Mouse (Mus musculus): Measurements from ENCODE around the gene Nova2. TPM values are rescaled to one million over a fixed set of nuclear protein-coding genes. Genes with fewer than 3 reads are reported as not detected.

The Nova2 gene
- total RNA-seq, 2 experiments from 2014 or later: 82.7 to 85.4 TPM

DNA sequence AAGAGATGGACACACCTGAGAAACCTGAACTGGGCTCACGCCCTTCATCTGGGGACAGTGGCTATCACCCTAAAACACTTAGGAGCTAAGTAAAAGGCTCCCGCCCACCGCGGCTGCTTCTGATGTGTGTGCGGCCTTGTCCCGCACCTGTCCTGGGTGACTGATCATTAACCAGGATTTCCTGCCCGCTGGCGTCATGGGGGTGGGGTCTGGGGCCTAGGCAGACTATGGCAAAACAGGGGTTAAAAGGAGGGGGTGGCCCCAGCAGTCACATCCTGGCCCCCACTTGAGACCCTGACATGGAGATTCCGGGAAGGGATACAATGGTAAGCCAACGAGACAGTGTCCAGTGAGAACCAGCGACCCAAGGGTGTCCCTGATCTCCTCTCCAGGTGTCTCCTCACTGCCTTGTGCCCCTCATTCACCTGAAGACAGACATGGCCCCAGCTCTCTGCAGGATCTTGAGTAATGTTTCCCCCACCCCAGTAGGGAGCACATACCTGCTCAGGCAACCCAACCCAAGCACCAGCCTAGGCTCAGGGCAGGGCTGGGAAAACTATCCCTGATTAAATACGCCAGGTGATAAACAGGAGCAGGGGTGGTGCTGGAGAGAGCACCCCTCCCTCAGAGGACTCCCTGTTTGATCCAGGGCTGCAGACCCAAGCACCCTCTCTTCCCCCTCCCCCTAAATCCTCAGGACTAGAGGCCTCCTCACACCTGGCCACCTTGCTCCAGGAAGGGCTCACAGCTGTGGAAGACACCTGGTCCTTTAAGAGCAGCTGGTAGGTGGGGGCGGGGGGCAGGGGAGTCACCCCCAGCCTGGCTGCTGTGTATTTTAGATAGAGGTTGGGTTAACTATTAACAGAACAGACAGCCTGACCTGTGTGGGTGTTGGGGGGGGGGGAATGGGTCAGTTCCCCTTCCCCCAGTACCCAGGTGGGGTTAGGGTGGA, 81.6 kb downstream of the Nova2 start:
- no peak for TF ChIP-seq CTCF (conservative IDR thresholded peaks at IDR 0.05)
- H3K4me3 ChIP-seq: no peak overlapping the region
- DNase-seq (ENCODE audit: low spot score in 2 of 2): no peak
- H3K27ac ChIP-seq: no peak overlapping the region

DNA sequence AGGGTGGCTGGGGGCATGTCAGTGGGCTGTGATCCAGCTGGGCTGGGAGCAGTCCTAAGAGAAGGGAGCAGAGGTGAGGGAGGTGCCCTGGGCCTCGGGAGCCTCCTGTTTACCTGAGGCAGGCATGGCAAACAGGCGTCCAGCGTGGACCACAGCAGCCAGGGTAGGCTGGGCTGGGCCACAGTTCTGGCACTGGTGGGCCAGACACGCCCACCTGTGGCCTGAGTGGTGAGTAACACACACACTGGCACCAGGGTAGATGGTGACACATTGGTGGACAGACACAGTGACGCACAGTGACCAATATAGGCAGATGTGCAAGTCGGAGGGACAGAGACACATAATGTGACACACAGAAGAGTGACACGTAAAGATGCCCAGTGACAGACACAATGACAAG, 84.9 kb downstream of the Nova2 start:
- Histone ChIP-seq H3K27ac (no peak overlapping the region), H3K4me3 (no peak overlapping the region)
- no peak for TF ChIP-seq CTCF (conservative IDR thresholded peaks at IDR 0.05)
- DNase-seq (ENCODE audit: low spot score in 2 of 2): no peak

DNA sequence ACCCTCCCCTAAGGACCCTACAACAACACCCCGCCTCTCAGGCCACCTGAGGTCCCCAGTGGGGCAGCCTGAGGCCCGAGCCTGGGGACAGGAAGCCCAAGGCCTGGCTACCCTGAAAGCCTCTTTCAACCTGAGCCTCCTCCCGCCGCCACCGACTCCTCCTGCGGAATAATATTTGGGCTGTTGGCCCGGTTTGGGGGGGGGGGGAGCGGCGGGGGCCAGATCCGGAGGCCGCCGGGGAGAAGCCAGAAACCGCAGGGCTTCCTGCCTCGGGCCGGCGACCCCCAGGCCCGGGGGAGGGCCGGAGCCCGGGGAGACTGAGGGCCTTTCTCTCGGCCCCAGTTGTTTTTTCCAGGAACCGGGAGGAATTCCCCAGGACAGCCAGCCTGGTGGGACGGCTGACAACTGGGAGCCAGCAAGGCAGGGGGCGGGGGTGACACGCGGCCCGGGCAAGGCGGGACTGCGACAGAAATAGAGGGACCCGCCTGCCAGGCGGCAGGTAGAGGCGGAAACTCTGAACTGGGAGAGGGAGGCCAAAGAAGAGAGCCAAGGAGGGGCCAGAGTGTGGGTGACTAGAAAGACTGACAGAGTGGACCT, 86.4 kb downstream of the Nova2 start:
- no peak for DNase-seq (ENCODE audit: low spot score in 2 of 2)
- no peak for TF ChIP-seq CTCF (conservative IDR thresholded peaks at IDR 0.05)
- Histone ChIP-seq H3K4me3 (peak overlapping the region; percentile 29), H3K27ac (peak overlapping the region; percentile 51; the same call in 1 of the 2 replicates)

DNA sequence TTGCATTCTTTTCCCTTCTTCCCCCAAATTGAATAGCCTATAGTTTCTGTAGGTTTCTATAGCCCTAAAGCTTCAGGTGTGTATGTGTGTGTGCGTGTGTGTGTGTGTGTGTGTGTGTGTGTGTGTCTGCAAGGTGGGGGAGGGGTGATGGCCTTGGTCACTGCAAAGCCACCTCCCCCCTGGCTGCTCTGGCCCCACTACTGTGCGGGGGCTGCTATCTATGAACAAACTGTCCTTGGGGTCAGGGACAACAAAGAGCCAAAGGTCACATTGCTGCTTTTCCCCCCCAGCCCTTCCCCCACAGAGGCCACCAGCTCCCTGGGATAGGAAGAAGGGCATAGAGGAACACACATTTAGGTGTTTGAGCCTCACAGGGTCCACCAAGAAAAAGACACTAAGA, 87.2 kb downstream of the Nova2 start:
- no peak for TF ChIP-seq CTCF (conservative IDR thresholded peaks at IDR 0.05)
- H3K27ac ChIP-seq: no peak overlapping the region
- DNase-seq (ENCODE audit: low spot score in 2 of 2): no peak
- H3K4me3 ChIP-seq: no peak overlapping the region

DNA sequence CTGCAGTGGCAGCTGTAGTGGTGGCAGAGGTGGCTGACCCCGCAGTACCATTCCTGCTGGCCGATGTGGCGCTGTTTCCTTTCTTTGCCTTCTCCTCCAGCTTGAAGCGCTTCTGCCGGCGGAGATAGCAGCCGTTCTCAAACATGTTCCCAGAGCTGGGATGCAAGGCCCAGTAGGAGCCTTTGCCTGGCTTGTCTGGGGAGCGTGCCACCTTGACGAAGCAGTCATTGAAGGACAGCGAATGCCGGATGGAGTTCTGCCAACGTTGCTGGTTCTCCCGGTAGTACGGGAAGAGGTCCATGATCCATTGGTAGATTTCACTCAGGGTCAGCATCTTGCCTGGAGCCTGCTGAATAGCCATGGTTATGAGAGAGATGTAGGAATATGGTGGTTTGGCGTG, 88.8 kb downstream of the Nova2 start:
- Histone ChIP-seq H3K4me3 (no peak overlapping the region), H3K27ac (no peak overlapping the region)
- DNase-seq (ENCODE audit: low spot score in 2 of 2): no peak
- TF ChIP-seq CTCF (conservative IDR thresholded peaks at IDR 0.05): no peak

Other genes starting within 250 kb of the Nova2 start
- not detected for gene Psg20, start 239.7 kb upstream of the Nova2 start, total RNA-seq (2021)
- not detected for gene Psg22, start 207.8 kb upstream of the Nova2 start, total RNA-seq (2021)
- gene Psg19, start 127.4 kb upstream of the Nova2 start, total RNA-seq (2021): not detected
- not detected for gene Psg17, start 104.3 kb upstream of the Nova2 start, total RNA-seq (2021)
- 1 to 10 TPM; 2.3 to 2.6 TPM for gene Mill2, start 85.9 kb upstream of the Nova2 start, total RNA-seq (2021)
- 10 to 100 TPM; 15.1 to 15.2 TPM for gene Pglyrp1, start 54.6 kb upstream of the Nova2 start, total RNA-seq (2021)
- gene Ccdc61, start 15.5 kb upstream of the Nova2 start, total RNA-seq (2021): 10 to 100 TPM; 10.9 to 12.6 TPM
- gene Nanos2, start 61.5 kb downstream of the Nova2 start, total RNA-seq (2021): under 1 TPM; 0.54 to 0.66 TPM
- gene Mypop, start 65.4 kb downstream of the Nova2 start, total RNA-seq (2021): 10 to 100 TPM; 44.0 to 46.4 TPM
- 10 to 100 TPM; 52.7 to 56.3 TPM for gene Irf2bp1, start 78.2 kb downstream of the Nova2 start, total RNA-seq (2021)
- not detected for gene Foxa3, start 97.7 kb downstream of the Nova2 start, total RNA-seq (2021)
- gene Sympk, start 98.5 kb downstream of the Nova2 start, total RNA-seq (2021): 100 to 1,000 TPM; 112 to 114 TPM
- gene Rsph6a, start 128.8 kb downstream of the Nova2 start, total RNA-seq (2021): under 1 TPM in 1 of 2 experiments, not detected in 1; 0.20 TPM
- gene Dmwd, start 150.3 kb downstream of the Nova2 start, total RNA-seq (2021): 100 to 1,000 TPM; 154 TPM
- 10 to 100 TPM; 38.8 to 56.8 TPM for gene Dmpk, start 158.0 kb downstream of the Nova2 start, total RNA-seq (2021)
- gene Six5, start 168.7 kb downstream of the Nova2 start, total RNA-seq (2021): 1 to 10 TPM; 2.4 to 2.8 TPM
- under 1 TPM; 0.33 to 0.71 TPM for gene Gm4969, start 192.5 kb downstream of the Nova2 start, total RNA-seq (2021)
- 10 to 100 TPM; 12.5 to 13.1 TPM for gene Fbxo46, start 194.0 kb downstream of the Nova2 start, total RNA-seq (2021)
- gene Qpctl, start 223.4 kb downstream of the Nova2 start, total RNA-seq (2021): 10 to 100 TPM; 17.6 to 18.4 TPM
- gene Snrpd2, start 223.8 kb downstream of the Nova2 start, total RNA-seq (2021): 10 to 100 TPM; 76.0 to 80.5 TPM
- 1 to 10 TPM in 1 of 2 experiments, under 1 TPM in 1; 0.87 to 1.2 TPM for gene Gipr, start 240.2 kb downstream of the Nova2 start, total RNA-seq (2021)

Measured in layer of hippocampus, adult 2 months (tissue).